Mouse (Mus musculus) neural tube, embryonic 11.5 days (tissue): ENCODE results near the gene D5Ertd579e. TPM values are rescaled to one million over a fixed set of nuclear protein-coding genes. Genes with fewer than 3 reads are reported as not detected.
"Not testable (repeated sequence)": the region's sequence is repeated elsewhere in the genome, so short reads cannot be mapped to it uniquely, and the experiment has no call there.

Source experiments
- ATAC-seq: fragments of 200-750 bp; cut with Nextera tagmentation; 2 replicates; pipeline ENCODE4 v1.8.0; 2017; ENCODE audit warnings: moderate number of reproducible peaks, mild to moderate bottlenecking, moderate TSS enrichment, moderate library complexity; ENCODE audit not compliant: insufficient read depth, low FRiP score, low TSS enrichment
- DNase-seq: peaks from one replicate; pipeline ENCODE4 v3.0.0-alpha.2; 2015; ENCODE audit warnings: low spot score
- H3K27ac ChIP-seq: fragments of 300-500 bp; sonication (generic); 2 replicates; pipeline ENCODE4 v1.5.1; 2014; ENCODE audit warnings: low read depth, mild to moderate bottlenecking, low read length
- H3K27me3 ChIP-seq: fragments of 300-500 bp; sonication (generic); 2 replicates; pipeline ENCODE4 v1.6.1; 2014; ENCODE audit warnings: mild to moderate bottlenecking, low read length, mixed read lengths; ENCODE audit not compliant: control insufficient read depth, insufficient read depth
- H3K36me3 ChIP-seq: fragments of 300-500 bp; sonication (generic); 2 replicates; pipeline ENCODE4 v1.6.1; 2014; ENCODE audit warnings: mild to moderate bottlenecking, low read length, moderate library complexity, mixed read lengths; ENCODE audit not compliant: control insufficient read depth, insufficient read depth
- H3K4me1 ChIP-seq: fragments of 300-500 bp; sonication (generic); 2 replicates; pipeline ENCODE4 v1.6.1; 2014; ENCODE audit warnings: low read length, mixed read lengths; ENCODE audit not compliant: control insufficient read depth, insufficient read depth
- H3K4me2 ChIP-seq: fragments of 300-500 bp; sonication (generic); 2 replicates; pipeline ENCODE4 v1.6.1; 2014; ENCODE audit warnings: low read depth, mild to moderate bottlenecking, moderate library complexity
- H3K4me3 ChIP-seq: fragments of 300-500 bp; sonication (generic); 2 replicates; pipeline ENCODE4 v1.5.1; 2014; ENCODE audit warnings: low read depth, low read length
- H3K9ac ChIP-seq: fragments of 300-500 bp; sonication (generic); 2 replicates; pipeline ENCODE4 v1.6.1; 2014; ENCODE audit warnings: mild to moderate bottlenecking, low read length
- H3K9me3 ChIP-seq: fragments of 300-500 bp; sonication (generic); 2 replicates; pipeline ENCODE4 v1.6.1; 2016; ENCODE audit warnings: low read length; ENCODE audit not compliant: control insufficient read depth
- WGBS: fragments of 180-500 bp; shearing (Covaris S2); extraction: QIAGEN DNeasy Blood & Tissue Kit; methylation state at CpG from one replicate; pipeline ENCODE4 v1.1.7; 2014; 5-methylcytosine and 5-hydroxymethylcytosine counted together
- polyA plus RNA-seq: library from polyadenylated mRNA; unstranded; fragments of >200 nt; fragmentation: Nextera tagmentation; extraction: Ambion mirVana; gene quantifications from 2 replicates; pipeline ENCODE4 v1.2.1, GENCODE M21; 2014

The D5Ertd579e gene
- polyA plus RNA-seq, 1 experiment from 2014 or later = 36.4 TPM

GRCm38 (mm10) chr5:36667165-36667564, 28.7 kb downstream of the D5Ertd579e start:
- H3K9me3 ChIP-seq = no peaks in the 10 kb centered on the region

GRCm38 (mm10) chr5:36666699-36667098, 29.1 kb downstream of the D5Ertd579e start:
- H3K36me3 ChIP-seq, ATAC-seq, H3K27me3 ChIP-seq, H3K4me3 ChIP-seq, DNase-seq, H3K27ac ChIP-seq, H3K4me1 ChIP-seq, H3K4me2 ChIP-seq, H3K9me3 ChIP-seq, H3K9ac ChIP-seq: not testable (repeated sequence)
- WGBS = 96% methylated on average over 2 of the region's 2 CpGs

More at GRCm38 (mm10) chr5:36667165-36667564, 28.7 kb downstream of the D5Ertd579e start:
- Histone ChIP-seq H3K27me3 (no peaks in the 10 kb centered on the region), H3K27ac (no peak overlapping the region), H3K36me3 (0 out of 2 replicates have a peak, but pooled peaks cover 2% of the 10 kb centered on the region), H3K4me3 (no peak overlapping the region), H3K4me2 (no peak overlapping the region), H3K4me1 (no peaks in the 10 kb centered on the region), H3K9ac (no peak overlapping the region)
- ATAC-seq (no peak), DNase-seq (no peak)
- 94% methylated on average over 5 of the region's 5 CpGs for WGBS

- ATAC-seq = no peak
- H3K4me2 ChIP-seq = no peak overlapping the region
- WGBS = 91% methylated on average over 2 of the region's 2 CpGs
- H3K9me3 ChIP-seq = no peaks in the 10 kb centered on the region
- DNase-seq = no peak
- no peak overlapping the region for H3K4me3 ChIP-seq
- H3K27ac ChIP-seq = no peak overlapping the region
- no peaks in the 10 kb centered on the region for H3K4me1 ChIP-seq
- H3K9ac ChIP-seq = no peak overlapping the region
- no peaks in the 10 kb centered on the region for H3K27me3 ChIP-seq
- no peaks in the 10 kb centered on the region for H3K36me3 ChIP-seq
Measured at GRCm38 (mm10) chr5:36663329-36663728, 32.5 kb downstream of the D5Ertd579e start.

GRCm38 (mm10) chr5:36660977-36661760, 34.7 kb downstream of the D5Ertd579e start:
- not testable (repeated sequence) for H3K27ac ChIP-seq, H3K4me3 ChIP-seq, DNase-seq, H3K36me3 ChIP-seq, ATAC-seq, H3K4me2 ChIP-seq, H3K9ac ChIP-seq, H3K9me3 ChIP-seq, H3K4me1 ChIP-seq, H3K27me3 ChIP-seq

GRCm38 (mm10) chr5:36625612-36626011, 70.2 kb downstream of the D5Ertd579e start:
- Histone ChIP-seq H3K4me3 (no peak overlapping the region), H3K27me3 (no peaks in the 10 kb centered on the region), H3K36me3 (peaks cover 2% of the 10 kb centered on the region; the same call in 1 of the 2 replicates), H3K4me2 (no peak overlapping the region), H3K9ac (no peak overlapping the region), H3K9me3 (no peaks in the 10 kb centered on the region), H3K4me1 (no peaks in the 10 kb centered on the region), H3K27ac (no peak overlapping the region)
- WGBS = 77% methylated on average over 5 of the region's 5 CpGs
- ATAC-seq (no peak), DNase-seq (no peak)

- Histone ChIP-seq H3K4me1 (no peaks in the 10 kb centered on the region), H3K9ac (no peak overlapping the region), H3K4me3 (no peak overlapping the region), H3K27ac (no peak overlapping the region), H3K4me2 (no peak overlapping the region), H3K36me3 (peaks cover 2% of the 10 kb centered on the region; the same call in 1 of the 2 replicates), H3K27me3 (no peaks in the 10 kb centered on the region), H3K9me3 (no peaks in the 10 kb centered on the region)
- DNase-seq = no peak
- no peak for ATAC-seq
- 93% methylated on average over 5 of the region's 5 CpGs for WGBS
Measured at GRCm38 (mm10) chr5:36623670-36624069, 72.2 kb downstream of the D5Ertd579e start.

- no peak for ATAC-seq
Measured at GRCm38 (mm10) chr5:36621058-36621449, 74.8 kb downstream of the D5Ertd579e start.

GRCm38 (mm10) chr5:36620409-36621057, 75.3 kb downstream of the D5Ertd579e start:
- Histone ChIP-seq H3K9me3 (no peaks in the 10 kb centered on the region), H3K4me3 (no peak overlapping the region), H3K27me3 (no peaks in the 10 kb centered on the region), H3K36me3 (peaks cover 15% of the 10 kb centered on the region), H3K4me2 (no peak overlapping the region), H3K4me1 (no peaks in the 10 kb centered on the region), H3K27ac (no peak overlapping the region), H3K9ac (no peak overlapping the region)
- ATAC-seq = no peak
- no peak for DNase-seq
- WGBS = 88% methylated on average over 8 of the region's 8 CpGs

More at GRCm38 (mm10) chr5:36621058-36621449, 74.8 kb downstream of the D5Ertd579e start:
- no peaks in the 10 kb centered on the region for H3K4me1 ChIP-seq
- H3K4me2 ChIP-seq = no peak overlapping the region
- H3K27ac ChIP-seq = no peak overlapping the region
- DNase-seq = no peak
- peaks cover 11% of the 10 kb centered on the region for H3K36me3 ChIP-seq
- H3K9ac ChIP-seq = no peak overlapping the region
- H3K4me3 ChIP-seq = no peak overlapping the region
- 90% methylated on average over 5 of the region's 5 CpGs for WGBS
- H3K9me3 ChIP-seq = no peaks in the 10 kb centered on the region
- H3K27me3 ChIP-seq = no peaks in the 10 kb centered on the region

GRCm38 (mm10) chr5:36618890-36619289, 76.9 kb downstream of the D5Ertd579e start:
- Histone ChIP-seq H3K36me3 (peaks cover 16% of the 10 kb centered on the region), H3K9me3 (no peaks in the 10 kb centered on the region), H3K27ac (no peak overlapping the region), H3K4me1 (no peaks in the 10 kb centered on the region), H3K4me3 (no peak overlapping the region), H3K9ac (no peak overlapping the region), H3K4me2 (no peak overlapping the region), H3K27me3 (no peaks in the 10 kb centered on the region)
- 97% methylated on average over 5 of the region's 5 CpGs for WGBS
- DNase-seq (no peak), ATAC-seq (no peak)
